Mouse (Mus musculus): ENCODE data around the gene Ywhae. TPM values are rescaled to one million over a fixed set of nuclear protein-coding genes. Genes with fewer than 3 reads are reported as not detected.
A peak's percentile ranks its signal among the peaks of the same experiment; 100 is the strongest.

Ywhae gene
- total and polyA plus RNA-seq, 2 experiments, result 74.6 to 90.7 TPM

DNA sequence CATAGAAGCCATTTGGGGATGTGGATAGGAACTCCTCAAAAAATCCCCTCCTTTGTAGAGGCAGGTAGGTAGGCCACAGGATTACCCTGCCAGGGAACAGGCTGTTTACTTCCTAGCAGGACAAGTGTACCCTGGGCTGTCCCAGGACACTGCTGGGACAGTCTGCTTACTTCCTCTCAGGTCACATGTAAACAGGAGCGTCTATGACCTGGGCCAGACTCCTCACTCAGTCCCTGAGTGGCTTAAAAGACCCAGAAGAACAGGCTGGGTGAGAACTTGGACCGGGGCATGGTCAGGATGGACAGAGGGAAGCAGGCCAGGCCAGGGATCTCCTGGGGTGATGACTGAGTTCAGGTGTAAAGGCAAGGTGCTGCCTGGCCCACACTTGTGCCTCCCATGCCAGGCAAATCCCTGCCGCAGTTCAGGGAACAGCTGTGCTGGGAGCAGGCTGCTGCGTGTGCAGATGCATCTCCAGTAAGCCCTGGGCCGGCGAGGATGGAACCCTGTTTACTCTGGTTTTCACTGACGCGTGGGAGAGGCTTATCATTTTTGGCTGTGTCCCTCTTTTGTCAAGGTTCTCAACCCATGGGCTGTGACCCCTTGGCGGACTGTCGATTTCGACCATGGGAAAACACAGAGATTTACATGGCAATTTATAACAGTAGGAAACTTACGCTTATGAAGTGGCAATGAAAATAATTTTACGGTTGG lies 64.0 kb downstream of the Ywhae start:
- H3K27me3 ChIP-seq (ENCODE audit: control insufficient read depth, insufficient read depth, low read length), result peaks cover 15% of the 10 kb centered on the region
- WGBS, result 75% methylated on average over 13 of the region's 13 CpGs

DNA sequence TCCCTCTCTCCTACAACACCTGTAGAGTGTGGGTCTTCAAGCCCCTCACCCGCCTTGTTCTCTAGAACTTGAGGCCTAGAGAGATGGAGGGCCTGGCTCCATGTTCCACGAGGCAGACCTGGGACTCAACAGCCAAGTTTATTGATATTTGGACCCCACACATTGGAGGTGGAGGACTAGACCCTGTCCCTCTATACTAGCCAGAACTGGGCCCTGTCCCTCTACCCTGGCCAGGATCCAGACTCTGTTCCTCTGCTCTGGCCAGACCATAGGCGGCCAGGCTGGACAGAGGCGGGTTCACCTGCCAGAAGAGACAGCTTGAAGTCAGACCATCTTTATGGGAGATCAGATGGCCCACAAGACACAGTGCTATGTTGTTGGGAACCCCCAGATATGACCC lies 68.7 kb downstream of the Ywhae start:
- Histone ChIP-seq H3K4me3 (ENCODE audit: insufficient read depth, low read depth, low read length) (no peak overlapping the region), H3K27ac (replicated peaks; ENCODE audit: insufficient read depth, low read depth, low read length) (no peak overlapping the region), H3K79me2 (ENCODE audit: control insufficient read depth, insufficient read depth, low read length) (no peaks in the 10 kb centered on the region), H3K4me1 (ENCODE audit: control insufficient read depth, insufficient read depth, low read length) (no peaks in the 10 kb centered on the region), H3K36me3 (ENCODE audit: control insufficient read depth, insufficient read depth, low read length) (no peaks in the 10 kb centered on the region), H3K27me3 (ENCODE audit: control insufficient read depth, insufficient read depth, low read length) (peaks cover 5% of the 10 kb centered on the region; the same call in 1 of the 2 replicates), H3K9ac (ENCODE audit: low read depth, low read length) (no peak overlapping the region)
- WGBS, result 86% methylated on average over 4 of the region's 4 CpGs
- TF ChIP-seq POLR2A (IDR thresholded peaks at IDR 0.05; ENCODE audit: extremely low read depth, insufficient read depth, low read length), result no peak
- TF ChIP-seq CTCF (IDR thresholded peaks at IDR 0.05; ENCODE audit: low read depth, low read length), result no peak
- DNase-seq (ENCODE audit: extremely low read depth, low read depth, low spot score), result no peak

More for the DNA sequence above, 64.0 kb downstream of the Ywhae start:
- Histone ChIP-seq H3K9ac (ENCODE audit: low read depth, low read length) (no peak overlapping the region), H3K36me3 (ENCODE audit: control insufficient read depth, insufficient read depth, low read length) (no peaks in the 10 kb centered on the region), H3K27ac (replicated peaks; ENCODE audit: insufficient read depth, low read depth, low read length) (no peak overlapping the region), H3K4me1 (ENCODE audit: control insufficient read depth, insufficient read depth, low read length) (no peaks in the 10 kb centered on the region), H3K4me3 (ENCODE audit: insufficient read depth, low read depth, low read length) (no peak overlapping the region), H3K79me2 (ENCODE audit: control insufficient read depth, insufficient read depth, low read length) (no peaks in the 10 kb centered on the region)
- DNase-seq (ENCODE audit: extremely low read depth, low read depth, low spot score), result peak; percentile 4
- TF ChIP-seq POLR2A (IDR thresholded peaks at IDR 0.05; ENCODE audit: extremely low read depth, insufficient read depth, low read length) (no peak), CTCF (IDR thresholded peaks at IDR 0.05; ENCODE audit: low read depth, low read length) (no peak)

DNA sequence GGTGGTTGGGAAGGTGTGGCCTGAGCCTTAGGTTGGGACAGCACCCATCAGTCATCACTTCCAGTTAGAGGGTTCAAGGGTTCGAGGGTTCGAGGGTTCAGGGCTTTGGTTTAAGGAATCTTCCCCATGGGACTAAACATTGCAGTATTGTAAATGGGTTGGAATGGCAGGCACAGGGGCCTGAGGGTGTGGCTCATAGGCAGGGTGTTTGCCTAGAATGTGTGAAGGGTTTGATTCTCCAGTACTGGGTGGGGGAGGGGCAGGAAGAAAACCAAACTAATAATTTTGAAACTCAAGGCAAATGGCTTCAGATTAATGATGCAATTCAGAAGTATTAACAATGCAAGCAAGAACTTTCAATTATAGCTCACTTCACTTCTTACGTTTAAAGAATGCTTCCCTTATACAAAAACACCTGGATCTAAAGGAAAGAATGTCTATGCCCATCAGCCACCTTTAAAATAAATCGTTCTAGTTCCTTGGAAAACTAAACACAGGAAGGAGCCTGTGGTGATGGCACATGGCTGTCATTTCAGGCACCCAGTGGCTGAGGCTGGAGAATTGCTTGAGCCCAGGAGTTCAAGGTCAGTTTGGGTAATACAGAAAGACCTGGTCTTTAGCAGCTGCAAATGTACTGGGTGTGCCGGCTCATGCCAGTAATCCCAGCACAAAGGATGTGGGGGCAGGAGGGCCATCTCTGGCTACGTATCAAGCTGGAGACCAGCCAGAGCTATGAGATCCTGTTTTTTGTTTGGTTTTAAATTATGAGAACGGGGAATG lies 69.3 kb downstream of the Ywhae start:
- TF ChIP-seq CTCF (IDR thresholded peaks at IDR 0.05; ENCODE audit: low read depth, low read length) (no peak), POLR2A (IDR thresholded peaks at IDR 0.05; ENCODE audit: extremely low read depth, insufficient read depth, low read length) (no peak)
- Histone ChIP-seq H3K79me2 (ENCODE audit: control insufficient read depth, insufficient read depth, low read length) (no peaks in the 10 kb centered on the region), H3K27me3 (ENCODE audit: control insufficient read depth, insufficient read depth, low read length) (no peaks in the 10 kb centered on the region), H3K27ac (replicated peaks; ENCODE audit: insufficient read depth, low read depth, low read length) (no peak overlapping the region), H3K4me3 (ENCODE audit: insufficient read depth, low read depth, low read length) (no peak overlapping the region), H3K9ac (ENCODE audit: low read depth, low read length) (no peak overlapping the region), H3K4me1 (ENCODE audit: control insufficient read depth, insufficient read depth, low read length) (no peaks in the 10 kb centered on the region), H3K36me3 (ENCODE audit: control insufficient read depth, insufficient read depth, low read length) (no peaks in the 10 kb centered on the region)
- WGBS, result 85% methylated on average over 7 of the region's 7 CpGs
- no peak for DNase-seq (ENCODE audit: extremely low read depth, low read depth, low spot score)

DNA sequence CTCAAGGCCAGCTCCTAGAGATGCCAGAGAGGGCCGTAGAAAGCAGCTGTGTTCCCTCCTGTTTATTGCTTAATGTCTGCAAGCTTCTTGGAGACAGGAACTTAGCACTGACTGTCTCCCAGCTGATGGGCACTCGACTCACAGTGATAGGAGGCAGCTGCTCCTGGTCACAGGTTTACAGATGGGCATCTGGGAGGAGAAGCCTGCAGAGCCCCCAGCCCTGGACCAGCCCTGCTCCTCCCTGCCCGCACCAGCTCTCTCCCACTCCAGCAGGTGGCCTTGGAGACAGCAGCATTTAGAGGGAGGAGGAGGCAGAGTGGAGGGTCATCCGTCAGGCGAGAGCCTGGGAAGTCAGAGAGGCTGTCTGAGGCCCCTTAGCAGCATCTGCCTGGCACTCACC lies 74.8 kb downstream of the Ywhae start:
- H3K9ac ChIP-seq (ENCODE audit: low read depth, low read length), result no peak overlapping the region
- DNase-seq (ENCODE audit: extremely low read depth, low read depth, low spot score), result no peak
- H3K27ac ChIP-seq (replicated peaks; ENCODE audit: insufficient read depth, low read depth, low read length), result no peak overlapping the region
- WGBS, result 71% methylated on average over 5 of the region's 5 CpGs
- no peaks in the 10 kb centered on the region for H3K36me3 ChIP-seq (ENCODE audit: control insufficient read depth, insufficient read depth, low read length)
- no peak for TF ChIP-seq POLR2A (IDR thresholded peaks at IDR 0.05; ENCODE audit: extremely low read depth, insufficient read depth, low read length)
- no peak for TF ChIP-seq CTCF (IDR thresholded peaks at IDR 0.05; ENCODE audit: low read depth, low read length)
- no peaks in the 10 kb centered on the region for H3K27me3 ChIP-seq (ENCODE audit: control insufficient read depth, insufficient read depth, low read length)
- H3K79me2 ChIP-seq (ENCODE audit: control insufficient read depth, insufficient read depth, low read length), result no peaks in the 10 kb centered on the region
- no peaks in the 10 kb centered on the region for H3K4me1 ChIP-seq (ENCODE audit: control insufficient read depth, insufficient read depth, low read length)
- no peak overlapping the region for H3K4me3 ChIP-seq (ENCODE audit: insufficient read depth, low read depth, low read length)

DNA sequence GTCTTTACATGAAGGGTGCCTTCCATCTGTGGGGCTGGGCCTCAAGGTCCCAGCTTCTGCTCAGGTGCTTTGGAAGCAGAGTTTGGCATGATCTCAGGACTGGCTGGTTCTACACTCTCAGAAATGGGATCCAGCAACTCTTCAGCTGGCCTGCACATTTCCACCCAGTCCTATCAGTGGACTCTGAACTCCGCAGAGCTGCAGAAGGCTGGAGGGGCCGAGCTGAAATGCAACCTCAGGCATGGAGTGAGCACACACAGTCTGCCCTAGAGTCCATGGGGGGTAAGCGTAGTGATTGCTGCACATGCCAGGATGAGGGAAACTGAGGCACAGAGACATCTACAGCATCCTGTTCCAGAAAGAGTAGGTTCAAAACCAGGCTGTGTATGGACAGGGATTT lies 77.9 kb downstream of the Ywhae start:
- Histone ChIP-seq H3K79me2 (ENCODE audit: control insufficient read depth, insufficient read depth, low read length) (no peaks in the 10 kb centered on the region), H3K4me1 (ENCODE audit: control insufficient read depth, insufficient read depth, low read length) (no peaks in the 10 kb centered on the region), H3K27me3 (ENCODE audit: control insufficient read depth, insufficient read depth, low read length) (no peaks in the 10 kb centered on the region), H3K9ac (ENCODE audit: low read depth, low read length) (no peak overlapping the region), H3K36me3 (ENCODE audit: control insufficient read depth, insufficient read depth, low read length) (no peaks in the 10 kb centered on the region), H3K27ac (replicated peaks; ENCODE audit: insufficient read depth, low read depth, low read length) (no peak overlapping the region), H3K4me3 (ENCODE audit: insufficient read depth, low read depth, low read length) (no peak overlapping the region)
- TF ChIP-seq POLR2A (IDR thresholded peaks at IDR 0.05; ENCODE audit: extremely low read depth, insufficient read depth, low read length) (no peak), CTCF (IDR thresholded peaks at IDR 0.05; ENCODE audit: low read depth, low read length) (no peak)
- WGBS, result 77% methylated on average over 3 of the region's 3 CpGs
- no peak for DNase-seq (ENCODE audit: extremely low read depth, low read depth, low spot score)

DNA sequence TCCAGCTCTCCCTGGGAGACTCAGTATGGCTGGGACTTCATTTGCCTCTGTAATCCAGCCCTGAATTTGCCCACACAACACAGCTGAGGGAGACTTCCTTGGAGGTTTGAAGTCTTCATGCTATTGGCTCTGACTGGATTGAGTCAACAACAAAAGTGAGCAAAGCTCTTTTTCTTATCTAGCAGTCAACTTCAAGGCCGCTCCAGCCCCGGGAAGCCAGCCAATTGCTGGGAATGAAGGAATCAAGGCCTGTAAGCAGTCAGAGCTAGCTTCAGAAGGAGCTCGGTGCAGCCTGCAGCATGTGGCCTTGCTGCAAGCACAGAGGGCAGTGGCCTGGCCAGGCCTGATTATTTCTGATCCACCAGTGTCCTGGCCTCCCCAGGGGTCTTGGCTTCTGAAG lies 79.2 kb downstream of the Ywhae start:
- no peaks in the 10 kb centered on the region for H3K27me3 ChIP-seq (ENCODE audit: control insufficient read depth, insufficient read depth, low read length)
- 0 out of 2 replicates have a peak overlapping the region, but pooled peaks have one; percentile 17 for H3K27ac ChIP-seq (replicated peaks; ENCODE audit: insufficient read depth, low read depth, low read length)
- H3K4me1 ChIP-seq (ENCODE audit: control insufficient read depth, insufficient read depth, low read length), result no peaks in the 10 kb centered on the region
- H3K79me2 ChIP-seq (ENCODE audit: control insufficient read depth, insufficient read depth, low read length), result no peaks in the 10 kb centered on the region
- DNase-seq (ENCODE audit: extremely low read depth, low read depth, low spot score), result peak; percentile 51
- 22% methylated on average over 3 of the region's 3 CpGs for WGBS
- no peak for TF ChIP-seq POLR2A (IDR thresholded peaks at IDR 0.05; ENCODE audit: extremely low read depth, insufficient read depth, low read length)
- no peak overlapping the region for H3K4me3 ChIP-seq (ENCODE audit: insufficient read depth, low read depth, low read length)
- H3K36me3 ChIP-seq (ENCODE audit: control insufficient read depth, insufficient read depth, low read length), result no peaks in the 10 kb centered on the region
- no peak overlapping the region for H3K9ac ChIP-seq (ENCODE audit: low read depth, low read length)

All from liver, adult 2 months (tissue).